In genomic region chr9:60794841-60795351, GRCm38 (mm10) we compare ENCODE assay signal across 9 mouse cellular contexts. TPM values are rescaled to one million over a fixed set of nuclear protein-coding genes. Genes with fewer than 3 reads are reported as not detected.
DNase-seq lines count a peak whose midpoint lies in the region; ATAC-seq lines count a peak whose summit lies in the region.
"Had no signal": no experiment of that assay in that cellular context is flagged by ENCODE, and none has a peak within 500 bp of the region (broad histone marks: within the 10 kb centered on the region; RNA-seq: fewer than 3 reads in every experiment).

No protein-coding gene starts in this region.

- peak overlapping the region; percentile 79 for H3K4me2 ChIP-seq in intestine, embryonic 16.5 days (ENCODE audit: low read depth, low read length)
- H3K4me2 ChIP-seq in neural tube, embryonic 14.5 days (ENCODE audit: low read depth, low read length), result peak overlapping the region; percentile 99

- H3K4me3 ChIP-seq in erythroblast, embryonic 14.5 days (replicated peaks), result peak overlapping the region; percentile 61
- H3K4me3 ChIP-seq in brown adipose tissue, adult 24 weeks (ENCODE audit: insufficient read depth, low read depth, low read length), result peak overlapping the region; percentile 92
- H3K4me3 ChIP-seq in intestine, embryonic 16.5 days (ENCODE audit: low read length), result peak overlapping the region; percentile 95
- peak overlapping the region; percentile 70 for H3K4me3 ChIP-seq in neural tube, embryonic 14.5 days (ENCODE audit: low read depth, low read length)

- peak overlapping the region; percentile 90 for H3K9ac ChIP-seq in intestine, embryonic 16.5 days (ENCODE audit: low read depth, low read length)
- H3K9ac ChIP-seq in neural tube, embryonic 14.5 days (replicated peaks; ENCODE audit: low read depth, low read length), result peak overlapping the region; percentile 63

- DNase-seq in lung, adult 18-20 months, result peak; percentile 23 to 35
- peak; percentile 67 for DNase-seq in thymus, postnatal 4 days

- peak overlapping the region; percentile 73 for H3K27ac ChIP-seq in brown adipose tissue, adult 24 weeks (replicated peaks; ENCODE audit: low read depth, low read length)
- H3K27ac ChIP-seq in intestine, embryonic 16.5 days (ENCODE audit: low read length), result peak overlapping the region; percentile 87
- peak overlapping the region; percentile 18 for H3K27ac ChIP-seq in neural tube, embryonic 14.5 days (ENCODE audit: low read depth, low read length)

- under 1% methylated on average over 30 of the region's 30 CpGs for WGBS in intestine, embryonic 16.5 days
- 2% methylated on average over 30 of the region's 30 CpGs for WGBS in neural tube, embryonic 14.5 days

- peaks cover 37% of the 10 kb centered on the region for H3K27me3 ChIP-seq in erythroblast, embryonic 14.5 days (ENCODE audit: control insufficient read depth)
- H3K27me3 ChIP-seq in intestine, embryonic 16.5 days (replicated peaks; ENCODE audit: control insufficient read depth, insufficient read depth, low read length), result no peaks in the 10 kb centered on the region
- H3K27me3 ChIP-seq in neural tube, embryonic 14.5 days (ENCODE audit: control insufficient read depth, insufficient read depth, low read length), result no peaks in the 10 kb centered on the region

- no peaks in the 10 kb centered on the region for H3K9me3 ChIP-seq in erythroblast, embryonic 14.5 days (ENCODE audit: control insufficient read depth, low read length)
- no peaks in the 10 kb centered on the region for H3K9me3 ChIP-seq in intestine, embryonic 16.5 days (ENCODE audit: control insufficient read depth, low read length)
- no peaks in the 10 kb centered on the region for H3K9me3 ChIP-seq in neural tube, embryonic 14.5 days (ENCODE audit: control insufficient read depth, low read length)
- H3K9me3 ChIP-seq: G1E had no signal

- H3K36me3 ChIP-seq in erythroblast, embryonic 14.5 days (ENCODE audit: control insufficient read depth), result no peaks in the 10 kb centered on the region
- H3K36me3 ChIP-seq in intestine, embryonic 16.5 days (ENCODE audit: control insufficient read depth, insufficient read depth, low read length), result no peaks in the 10 kb centered on the region
- no peaks in the 10 kb centered on the region for H3K36me3 ChIP-seq in neural tube, embryonic 14.5 days (ENCODE audit: control insufficient read depth, insufficient read depth, low read length)
- H3K36me3 ChIP-seq: G1E had no signal

- peaks cover 8% of the 10 kb centered on the region for H3K4me1 ChIP-seq in erythroblast, embryonic 14.5 days (ENCODE audit: control insufficient read depth)
- H3K4me1 ChIP-seq in brown adipose tissue, adult 24 weeks (ENCODE audit: control insufficient read depth, insufficient read depth, insufficient read length, low read length), result peaks cover 3% of the 10 kb centered on the region; the same call in 1 of the 2 replicates
- H3K4me1 ChIP-seq in intestine, embryonic 16.5 days (ENCODE audit: control insufficient read depth, insufficient read depth, low read length), result peaks cover 7% of the 10 kb centered on the region; the same call in 1 of the 2 replicates
- H3K4me1 ChIP-seq in neural tube, embryonic 14.5 days (ENCODE audit: control insufficient read depth, insufficient read depth, low read length), result 0 out of 2 replicates have a peak, but pooled peaks cover 5% of the 10 kb centered on the region

- ATAC-seq in erythroblast, adult 5-6 weeks (replicated peaks; ENCODE audit: low FRiP score, poor library complexity, severe bottlenecking), result no peak
- peak; percentile 59 for ATAC-seq in granulocyte monocyte progenitor cell, adult 5-6 weeks (replicated peaks; ENCODE audit: poor library complexity, severe bottlenecking)
- peak; percentile 65 for ATAC-seq in intestine, embryonic 16.5 days
- ATAC-seq in neural tube, embryonic 14.5 days (ENCODE audit: low read depth), result peak; percentile 61

RNA-seq across cellular contexts. Expression of gene Uaca, which starts 0.6 kb away (rescaled TPM):
- polyA plus RNA-seq in erythroblast, embryonic 14.5 days (2012), result 0.04 TPM in 1 of 2 replicates, not detected in the other
- total RNA-seq in erythroblast, adult 5-6 weeks (2015; ENCODE audit: low replicate concordance), result not detected in 2 replicates
- total RNA-seq in erythroblast, adult 5-6 weeks (2017; ENCODE audit: low replicate concordance), result not detected in 2 replicates
- 11.8 and 13.8 TPM in 2 replicates for polyA plus RNA-seq in brown adipose tissue, adult 24 weeks (2012; ENCODE audit: insufficient read depth, insufficient read length, missing spikeins)
- 0.79 and 1.2 TPM in 2 replicates for total RNA-seq in granulocyte monocyte progenitor cell, adult 5-6 weeks (2014; fragmentation: Nextera tagmentation)
- 2.1 and 2.2 TPM in 2 replicates for total RNA-seq in granulocyte monocyte progenitor cell, adult 5-6 weeks (2017)
- polyA plus RNA-seq in intestine, embryonic 16.5 days (2015; fragmentation: Nextera tagmentation; extraction: Ambion mirVana), result 56.8 and 60.7 TPM in 2 replicates
- 4.8 and 11.5 TPM in 2 replicates for polyA plus RNA-seq in neural tube, embryonic 14.5 days (2014; fragmentation: Nextera tagmentation; extraction: Ambion mirVana)
- polyA plus RNA-seq: G1E had no signal

Comparison
In these comparisons a context has a peak if more than half of its experiments do, and no peak if none do; other contexts are left out.
1. H3K27ac ChIP-seq: peak in every context shown above with its lines; median percentile 87 in intestine, embryonic 16.5 days; 73 in brown adipose tissue, adult 24 weeks; 18 in neural tube, embryonic 14.5 days.